Mouse (Mus musculus) midbrain, embryonic 12.5 days (tissue): ENCODE data around the gene Gpank1. TPM values are rescaled to one million over a fixed set of nuclear protein-coding genes. Genes with fewer than 3 reads are reported as not detected.

ENCODE experiments used
- ATAC-seq: fragments of 200-750 bp; cut with Nextera tagmentation; 2 replicates; pipeline ENCODE4 v1.8.0; 2017; ENCODE audit warnings: low read depth, moderate TSS enrichment, moderate library complexity; ENCODE audit not compliant: low FRiP score
- H3K27ac ChIP-seq: fragments of 300-500 bp; sonication (generic); replicated peaks from 2 replicates; pipeline ENCODE4 v1.5.1; 2016; ENCODE audit warnings: mild to moderate bottlenecking
- H3K27me3 ChIP-seq: fragments of 300-500 bp; sonication (generic); 2 replicates; pipeline ENCODE4 v1.6.1; 2016; ENCODE audit warnings: mild to moderate bottlenecking
- H3K36me3 ChIP-seq: fragments of 300-500 bp; sonication (generic); 2 replicates; pipeline ENCODE4 v1.6.1; 2016
- H3K4me1 ChIP-seq: fragments of 300-500 bp; sonication (generic); 2 replicates; pipeline ENCODE4 v1.6.1; 2016
- H3K4me2 ChIP-seq: fragments of 300-500 bp; sonication (generic); replicated peaks from 2 replicates; pipeline ENCODE4 v1.6.1; 2016; ENCODE audit warnings: mild to moderate bottlenecking, moderate library complexity
- H3K4me3 ChIP-seq: fragments of 300-500 bp; sonication (generic); 2 replicates; pipeline ENCODE4 v1.5.1; 2016; ENCODE audit warnings: mild to moderate bottlenecking
- H3K9ac ChIP-seq: fragments of 300-500 bp; sonication (generic); replicated peaks from 2 replicates; pipeline ENCODE4 v1.6.1; 2016; ENCODE audit warnings: mild to moderate bottlenecking, moderate library complexity
- H3K9me3 ChIP-seq: fragments of 300-500 bp; sonication (generic); 2 replicates; pipeline ENCODE4 v1.6.1; 2016; ENCODE audit warnings: mild to moderate bottlenecking
- WGBS: fragments of 180-500 bp; shearing (Covaris S2); methylation state at CpG from one replicate; pipeline ENCODE4 v1.1.7; 2016; 5-methylcytosine and 5-hydroxymethylcytosine counted together
- polyA plus RNA-seq: library from polyadenylated mRNA; unstranded; fragments of >200 nt; fragmentation: Nextera tagmentation; extraction: Ambion mirVana; gene quantifications from 2 replicates; pipeline ENCODE4 v1.2.1, GENCODE M21; 2016

Gene Gpank1
- polyA plus RNA-seq, 1 experiment from 2014 or later = 26.4 TPM

GRCm38 (mm10) chr17:35165451-35166155 lies 44.3 kb downstream of the Gpank1 start:
- H3K4me2 ChIP-seq = peak overlapping the region; percentile 77
- ATAC-seq = peak; percentile 85; the same call in 1 of the 2 replicates
- WGBS = 24% methylated on average over 12 of the region's 12 CpGs
- H3K9ac ChIP-seq = peak overlapping the region; percentile 68
- no peaks in the 10 kb centered on the region for H3K9me3 ChIP-seq
- peak overlapping the region; percentile 97 for H3K27ac ChIP-seq
- peaks cover 16% of the 10 kb centered on the region for H3K36me3 ChIP-seq
- H3K4me1 ChIP-seq = peaks cover 30% of the 10 kb centered on the region
- H3K27me3 ChIP-seq = no peaks in the 10 kb centered on the region
- peak overlapping the region; percentile 99 for H3K4me3 ChIP-seq

DNA sequence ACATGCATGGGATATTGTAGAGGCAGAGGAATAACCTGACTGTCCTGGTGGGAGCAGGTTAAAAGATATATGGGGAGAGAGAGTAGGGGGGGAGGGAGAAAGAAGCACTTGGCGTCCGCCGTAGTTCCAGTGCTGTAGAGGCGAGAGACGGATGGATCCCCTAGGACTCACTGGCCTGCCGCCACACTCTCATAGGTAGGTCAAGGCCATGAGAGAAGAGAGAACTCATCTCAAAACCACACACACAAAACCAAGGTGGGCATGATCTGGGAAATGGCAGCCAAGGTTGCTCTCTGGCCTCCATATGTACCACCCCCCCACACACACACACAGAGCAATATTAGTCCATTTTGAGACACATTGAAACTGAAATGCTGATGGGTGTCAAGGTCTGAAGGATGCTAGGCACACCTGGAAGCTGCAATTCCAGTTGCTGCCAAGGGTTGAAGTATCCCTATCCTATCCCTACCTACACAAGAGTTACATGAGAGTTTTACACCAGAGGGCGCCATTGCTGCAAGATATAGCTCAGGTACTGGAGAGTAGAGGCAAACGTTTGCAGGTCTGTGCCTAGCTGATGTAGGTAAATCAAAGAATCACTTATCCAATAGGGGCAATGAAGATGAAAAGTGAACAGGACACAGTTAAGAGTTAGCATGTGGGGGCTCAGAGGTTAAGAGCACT lies 45.2 kb downstream of the Gpank1 start:
- peak overlapping the region; percentile 99 for H3K4me3 ChIP-seq
- peak overlapping the region; percentile 68 for H3K9ac ChIP-seq
- H3K27me3 ChIP-seq = no peaks in the 10 kb centered on the region
- peaks cover 30% of the 10 kb centered on the region for H3K4me1 ChIP-seq
- peak overlapping the region; percentile 97 for H3K27ac ChIP-seq
- no peak for ATAC-seq
- H3K4me2 ChIP-seq = peak overlapping the region; percentile 77
- WGBS = 73% methylated on average over 8 of the region's 8 CpGs
- H3K9me3 ChIP-seq = no peaks in the 10 kb centered on the region
- H3K36me3 ChIP-seq = peaks cover 7% of the 10 kb centered on the region

GRCm38 (mm10) chr17:35167794-35168193 lies 46.5 kb downstream of the Gpank1 start:
- WGBS = 85% methylated on average over 7 of the region's 7 CpGs
- Histone ChIP-seq H3K36me3 (no peaks in the 10 kb centered on the region), H3K4me2 (no peak overlapping the region), H3K4me1 (peaks cover 19% of the 10 kb centered on the region), H3K27me3 (no peaks in the 10 kb centered on the region), H3K27ac (no peak overlapping the region), H3K9ac (no peak overlapping the region), H3K4me3 (no peak overlapping the region), H3K9me3 (no peaks in the 10 kb centered on the region)
- ATAC-seq = no peak

DNA sequence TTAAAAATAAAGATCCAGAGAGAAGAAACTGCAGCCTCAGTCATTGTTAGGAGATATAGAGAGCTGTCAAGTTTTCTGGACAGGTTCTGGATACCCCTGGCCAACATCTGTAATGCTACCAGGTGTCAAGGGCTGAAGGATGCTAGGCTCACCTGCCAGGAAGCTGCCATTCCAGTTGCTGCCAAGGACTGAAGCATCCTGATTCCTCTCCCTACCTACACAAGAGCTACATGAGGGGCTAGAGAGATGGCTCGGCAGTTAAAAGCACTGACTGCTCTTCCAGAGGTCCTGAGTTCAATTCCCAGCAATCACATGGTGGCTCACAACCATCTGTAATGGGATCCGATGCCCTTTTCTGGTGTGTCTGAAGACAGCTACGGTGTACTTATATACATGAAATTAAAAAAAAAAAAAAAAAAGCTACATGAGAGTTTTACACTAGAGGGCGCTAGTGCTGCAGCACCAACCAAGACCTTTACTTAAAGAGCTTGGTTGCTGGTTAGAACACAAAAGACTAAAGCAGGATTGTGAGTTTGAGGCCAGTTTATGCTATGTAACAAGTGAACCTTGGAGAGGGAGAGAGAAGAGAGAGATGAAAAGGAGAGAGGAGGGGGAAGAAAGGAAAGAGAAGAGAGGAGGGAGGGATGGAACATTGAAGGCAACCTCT lies 47.4 kb downstream of the Gpank1 start:
- H3K4me2 ChIP-seq = no peak overlapping the region
- 20% methylated on average over 4 of the region's 4 CpGs for WGBS
- no peak overlapping the region for H3K4me3 ChIP-seq
- no peak overlapping the region for H3K9ac ChIP-seq
- peaks cover 12% of the 10 kb centered on the region for H3K4me1 ChIP-seq
- no peak for ATAC-seq
- no peaks in the 10 kb centered on the region for H3K36me3 ChIP-seq
- H3K27me3 ChIP-seq = no peaks in the 10 kb centered on the region
- H3K27ac ChIP-seq = 0 out of 2 replicates have a peak overlapping the region, but pooled peaks have one; percentile 3
- H3K9me3 ChIP-seq = no peaks in the 10 kb centered on the region

DNA sequence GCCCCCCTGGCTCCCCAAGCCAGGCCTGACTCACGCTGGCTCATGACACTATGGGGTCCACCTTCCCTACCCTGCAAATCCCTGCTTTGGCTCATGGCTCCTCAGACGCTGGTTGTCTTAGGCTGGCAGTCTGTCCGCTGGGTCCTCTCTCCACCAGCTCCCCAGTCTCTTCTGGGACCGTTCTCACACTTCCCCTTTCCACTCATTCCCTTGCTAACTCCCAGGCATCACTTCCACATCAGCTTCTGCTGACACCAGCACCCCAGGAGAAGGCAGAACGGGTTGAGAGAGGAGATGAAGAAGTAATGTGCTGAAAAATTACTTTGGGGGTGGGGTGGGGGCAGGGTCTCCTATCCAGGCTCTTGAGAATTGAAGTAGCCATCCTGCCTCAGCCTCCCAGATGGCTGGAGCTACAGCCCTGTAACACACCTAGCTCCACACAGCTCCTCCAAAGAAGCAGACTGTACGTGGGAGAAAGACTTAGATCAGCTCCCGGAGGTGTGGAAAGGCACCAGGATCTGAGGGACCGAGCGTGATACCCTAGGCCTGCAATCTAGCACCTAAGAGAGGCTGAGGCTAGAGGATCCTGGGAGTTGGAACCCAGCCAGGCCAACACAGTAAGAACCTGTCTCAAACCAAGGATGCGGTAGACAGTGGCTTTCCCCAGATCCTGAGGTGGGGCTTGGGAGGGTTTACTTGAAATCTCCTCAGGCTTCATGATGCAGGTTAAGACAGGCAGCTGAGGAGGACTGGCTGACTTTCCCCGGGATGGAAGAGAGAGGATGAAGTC lies 51.4 kb downstream of the Gpank1 start:
- H3K9ac ChIP-seq = no peak overlapping the region; the same call in 1 of the 2 replicates
- H3K4me2 ChIP-seq = no peak overlapping the region
- no peaks in the 10 kb centered on the region for H3K36me3 ChIP-seq
- no peaks in the 10 kb centered on the region for H3K9me3 ChIP-seq
- H3K27me3 ChIP-seq = no peaks in the 10 kb centered on the region
- H3K27ac ChIP-seq = no peak overlapping the region
- no peak overlapping the region for H3K4me3 ChIP-seq
- 78% methylated on average over 11 of the region's 11 CpGs for WGBS
- H3K4me1 ChIP-seq = 0 out of 2 replicates have a peak, but pooled peaks cover 2% of the 10 kb centered on the region
- no peak for ATAC-seq

DNA sequence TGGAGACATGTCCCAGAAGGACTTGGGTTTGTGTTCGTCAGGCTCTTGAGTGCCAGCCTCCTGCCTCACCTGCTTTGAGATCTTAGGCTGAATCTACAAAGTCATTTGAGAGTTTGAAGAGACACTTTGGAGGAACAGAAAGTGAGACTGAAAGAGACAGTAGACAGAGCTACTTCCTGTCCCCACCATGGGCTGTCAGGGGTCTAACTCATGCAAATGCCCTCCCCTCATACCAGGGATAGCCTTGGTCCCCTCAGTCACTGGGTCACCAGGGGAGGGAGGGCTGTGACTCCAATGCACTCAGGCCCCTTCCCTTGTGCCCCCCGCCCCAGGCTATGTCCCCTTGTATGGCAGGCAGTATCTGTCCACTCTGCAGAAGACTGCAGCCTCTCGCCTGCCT lies 52.1 kb downstream of the Gpank1 start:
- no peaks in the 10 kb centered on the region for H3K9me3 ChIP-seq
- H3K4me3 ChIP-seq = no peak overlapping the region
- no peaks in the 10 kb centered on the region for H3K36me3 ChIP-seq
- H3K4me1 ChIP-seq = 0 out of 2 replicates have a peak, but pooled peaks cover 2% of the 10 kb centered on the region
- no peak for ATAC-seq
- WGBS = 80% methylated on average over 3 of the region's 3 CpGs
- H3K27me3 ChIP-seq = no peaks in the 10 kb centered on the region
- no peak overlapping the region for H3K27ac ChIP-seq
- 0 out of 2 replicates have a peak overlapping the region, but pooled peaks have one; percentile 20 for H3K9ac ChIP-seq
- H3K4me2 ChIP-seq = no peak overlapping the region

Other genes with a start within 250 kb of the Gpank1 start
- 11.4 and 15.1 TPM in 2 replicates for gene Zbtb12, start 242.0 kb upstream of the Gpank1 start, polyA plus RNA-seq
- not detected in 2 replicates for gene Gm20547, start 239.4 kb upstream of the Gpank1 start, polyA plus RNA-seq
- gene C2, start 223.2 kb upstream of the Gpank1 start, polyA plus RNA-seq = 0.86 and 2.1 TPM in 2 replicates
- gene Ehmt2, start 223.0 kb upstream of the Gpank1 start, polyA plus RNA-seq = 113 and 120 TPM in 2 replicates
- gene Slc44a4, start 207.0 kb upstream of the Gpank1 start, polyA plus RNA-seq = 0.08 and 0.13 TPM in 2 replicates
- 20.4 and 20.7 TPM in 2 replicates for gene Neu1, start 190.2 kb upstream of the Gpank1 start, polyA plus RNA-seq
- gene Hspa1b, start 162.2 kb upstream of the Gpank1 start, polyA plus RNA-seq = 0.22 TPM in 1 of 2 replicates, not detected in the other
- gene Gm20481, start 151.5 kb upstream of the Gpank1 start, polyA plus RNA-seq = not detected in 2 replicates
- 2.3 and 2.8 TPM in 2 replicates for gene Hspa1a, start 149.3 kb upstream of the Gpank1 start, polyA plus RNA-seq
- 1.1 and 1.7 TPM in 2 replicates for gene Hspa1l, start 148.8 kb upstream of the Gpank1 start, polyA plus RNA-seq
- 188 and 202 TPM in 2 replicates for gene Lsm2, start 139.6 kb upstream of the Gpank1 start, polyA plus RNA-seq
- gene Vars, start 120.5 kb upstream of the Gpank1 start, polyA plus RNA-seq = 139 and 142 TPM in 2 replicates
- 0.14 and 0.23 TPM in 2 replicates for gene Vwa7, start 104.9 kb upstream of the Gpank1 start, polyA plus RNA-seq
- gene Sapcd1, start 93.4 kb upstream of the Gpank1 start, polyA plus RNA-seq = 5.2 and 6.8 TPM in 2 replicates
- 6.9 and 7.6 TPM in 2 replicates for gene Msh5, start 74.7 kb upstream of the Gpank1 start, polyA plus RNA-seq
- gene Clic1, start 71.5 kb upstream of the Gpank1 start, polyA plus RNA-seq = 145 and 165 TPM in 2 replicates
- 595 and 615 TPM in 2 replicates for gene Ddah2, start 62.4 kb upstream of the Gpank1 start, polyA plus RNA-seq
- gene Ly6g6c, start 56.1 kb upstream of the Gpank1 start, polyA plus RNA-seq = not detected in 2 replicates
- gene Mpig6b, start 55.3 kb upstream of the Gpank1 start, polyA plus RNA-seq = 0.52 and 0.93 TPM in 2 replicates
- 0.24 TPM in 1 of 2 replicates, not detected in the other for gene Ly6g6e, start 44.6 kb upstream of the Gpank1 start, polyA plus RNA-seq
- 1.1 and 1.7 TPM in 2 replicates for gene Ly6g6d, start 43.4 kb upstream of the Gpank1 start, polyA plus RNA-seq
- gene Ly6g6f, start 35.8 kb upstream of the Gpank1 start, polyA plus RNA-seq = 0.47 TPM in 2 replicates
- 69.0 and 72.3 TPM in 2 replicates for gene Abhd16a, start 32.2 kb upstream of the Gpank1 start, polyA plus RNA-seq
- gene Ly6g5c, start 13.2 kb upstream of the Gpank1 start, polyA plus RNA-seq = not detected in 2 replicates
- 1.0 and 1.5 TPM in 2 replicates for gene Ly6g5b, start 6.0 kb upstream of the Gpank1 start, polyA plus RNA-seq
- gene Csnk2b, start 598 bp downstream of the Gpank1 start, polyA plus RNA-seq = 279 TPM in 2 replicates
- 8.0 and 9.1 TPM in 2 replicates for gene D17H6S53E, start 4.9 kb downstream of the Gpank1 start, polyA plus RNA-seq
- gene Apom, start 10.6 kb downstream of the Gpank1 start, polyA plus RNA-seq = 0.65 and 1.5 TPM in 2 replicates
- 84.0 and 95.3 TPM in 2 replicates for gene Bag6, start 13.7 kb downstream of the Gpank1 start, polyA plus RNA-seq
- 236 and 239 TPM in 2 replicates for gene Prrc2a, start 43.4 kb downstream of the Gpank1 start, polyA plus RNA-seq
- gene Aif1, start 54.6 kb downstream of the Gpank1 start, polyA plus RNA-seq = 7.7 and 8.2 TPM in 2 replicates
- gene Lst1, start 67.0 kb downstream of the Gpank1 start, polyA plus RNA-seq = 4.7 and 9.9 TPM in 2 replicates
- 0.48 and 0.62 TPM in 2 replicates for gene Ltb, start 73.0 kb downstream of the Gpank1 start, polyA plus RNA-seq
- gene Tnf, start 80.6 kb downstream of the Gpank1 start, polyA plus RNA-seq = not detected in 2 replicates
- gene Lta, start 83.9 kb downstream of the Gpank1 start, polyA plus RNA-seq = not detected in 2 replicates
- 0.38 TPM in 1 of 2 replicates, not detected in the other for gene Gm16181, start 99.4 kb downstream of the Gpank1 start, polyA plus RNA-seq
- 18.8 and 19.6 TPM in 2 replicates for gene Atp6v1g2, start 112.2 kb downstream of the Gpank1 start, polyA plus RNA-seq
- gene Nfkbil1, start 114.3 kb downstream of the Gpank1 start, polyA plus RNA-seq = 10.9 and 11.4 TPM in 2 replicates
- 565 and 579 TPM in 2 replicates for gene Ddx39b, start 120.3 kb downstream of the Gpank1 start, polyA plus RNA-seq
- 45.5 and 47.8 TPM in 2 replicates for gene H2-D1, start 141.3 kb downstream of the Gpank1 start, polyA plus RNA-seq
- gene H2-Q1, start 198.9 kb downstream of the Gpank1 start, polyA plus RNA-seq = 0.08 and 0.17 TPM in 2 replicates
- 0.15 and 0.20 TPM in 2 replicates for gene H2-Q2, start 220.8 kb downstream of the Gpank1 start, polyA plus RNA-seq